ENCODE assay signal across 9 mouse cellular contexts in the genomic region with DNA sequence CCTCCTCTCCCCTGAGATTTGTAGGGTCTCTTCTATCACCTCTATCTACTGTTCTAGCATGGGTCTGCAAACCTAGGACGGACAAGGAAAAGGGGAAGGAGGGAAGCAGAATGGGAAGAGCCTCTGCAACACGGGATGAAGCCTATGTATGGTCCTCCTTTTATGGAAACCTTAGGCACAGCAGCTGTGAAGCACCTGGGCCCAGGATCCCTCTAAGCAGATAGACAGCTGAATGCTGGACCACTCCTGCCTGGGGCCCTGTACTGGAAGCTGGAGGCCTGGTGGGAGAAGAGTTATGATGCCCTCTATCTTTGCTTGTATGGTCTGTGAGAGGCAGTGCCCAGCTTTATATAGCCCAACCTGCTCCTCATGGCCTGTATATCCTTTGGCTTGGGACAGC. TPM values are rescaled to one million over a fixed set of nuclear protein-coding genes. Genes with fewer than 3 reads are reported as not detected.
A peak's percentile ranks its signal among the peaks of the same experiment; 100 is the strongest.
DNase-seq lines count a peak whose midpoint lies in the region; ATAC-seq and TF ChIP-seq lines count a peak whose summit lies in the region.
"Had no signal": no experiment of that assay in that cellular context is flagged by ENCODE, and none has a peak within 500 bp of the region (broad histone marks: within the 10 kb centered on the region; RNA-seq: fewer than 3 reads in every experiment).

No protein-coding gene starts in this region.

- no peak for DNase-seq in heart, postnatal 4 days
- DNase-seq in embryonic facial prominence, embryonic 10.5 days (ENCODE audit: low spot score): peak; percentile 48
- DNase-seq in hindbrain, embryonic 14.5 days (ENCODE audit: low spot score): no peak
- DNase-seq in midbrain, postnatal 0 days (ENCODE audit: low spot score): no peak
- no peak for DNase-seq in layer of hippocampus, postnatal 25 days (ENCODE audit: extremely low spot score in 1 of 2, low spot score in 1 of 2)
- DNase-seq in thymus, postnatal 0 days (ENCODE audit: low spot score): no peak
- DNase-seq in thymus, postnatal 10 days (ENCODE audit: low spot score in 2 of 2): no peak

- H3K36me3 ChIP-seq in heart, embryonic 15.5 days: peaks cover 36% of the 10 kb centered on the region; the same call in 1 of the 2 replicates
- H3K36me3 ChIP-seq in embryonic facial prominence, embryonic 10.5 days (replicated peaks): peaks cover 40% of the 10 kb centered on the region
- peaks cover 3% of the 10 kb centered on the region; the same call in 1 of the 2 replicates for H3K36me3 ChIP-seq in hindbrain, embryonic 14.5 days (replicated peaks; ENCODE audit: control insufficient read depth, insufficient read depth)
- H3K36me3 ChIP-seq in midbrain, postnatal 0 days (ENCODE audit: insufficient read depth, low read length): peaks cover 6% of the 10 kb centered on the region; the same call in 1 of the 2 replicates

- H3K27ac ChIP-seq in heart, embryonic 15.5 days: peak overlapping the region; percentile 56
- peak overlapping the region; percentile 96 for H3K27ac ChIP-seq in embryonic facial prominence, embryonic 10.5 days (replicated peaks)
- H3K27ac ChIP-seq in hindbrain, embryonic 14.5 days: peak overlapping the region; percentile 98
- H3K27ac ChIP-seq in midbrain, postnatal 0 days (ENCODE audit: low read depth, low read length): peak overlapping the region; percentile 97

- H3K4me1 ChIP-seq in heart, embryonic 15.5 days (replicated peaks): peaks cover 53% of the 10 kb centered on the region
- H3K4me1 ChIP-seq in embryonic facial prominence, embryonic 10.5 days: peaks cover 99% of the 10 kb centered on the region
- H3K4me1 ChIP-seq in hindbrain, embryonic 14.5 days (replicated peaks; ENCODE audit: control insufficient read depth, insufficient read depth, low read length): peaks cover 94% of the 10 kb centered on the region
- H3K4me1 ChIP-seq in midbrain, postnatal 0 days (ENCODE audit: insufficient read depth, low read length): peaks cover 49% of the 10 kb centered on the region

- H3K4me2 ChIP-seq in heart, embryonic 15.5 days: peak overlapping the region; percentile 56
- peak overlapping the region; percentile 46 for H3K4me2 ChIP-seq in hindbrain, embryonic 14.5 days (replicated peaks)
- peak overlapping the region; percentile 51 for H3K4me2 ChIP-seq in midbrain, postnatal 0 days (ENCODE audit: low read depth, low read length, poor library complexity, severe bottlenecking)

- 0 out of 2 replicates have a peak overlapping the region, but pooled peaks have one; percentile 36 for H3K9ac ChIP-seq in heart, embryonic 15.5 days
- H3K9ac ChIP-seq in hindbrain, embryonic 14.5 days: peak overlapping the region; percentile 58
- peak overlapping the region; percentile 53 for H3K9ac ChIP-seq in midbrain, postnatal 0 days (replicated peaks; ENCODE audit: low read length, poor library complexity, severe bottlenecking)

- 25% methylated on average over 2 of the region's 2 CpGs for WGBS in heart, embryonic 15.5 days
- 10% methylated on average over 2 of the region's 2 CpGs for WGBS in embryonic facial prominence, embryonic 10.5 days
- WGBS in hindbrain, embryonic 14.5 days: 8% methylated on average over 2 of the region's 2 CpGs
- 4% methylated on average over 2 of the region's 2 CpGs for WGBS in midbrain, postnatal 0 days

- H3K9me3 ChIP-seq in heart, embryonic 15.5 days (replicated peaks): no peaks in the 10 kb centered on the region
- H3K9me3 ChIP-seq in embryonic facial prominence, embryonic 10.5 days: no peaks in the 10 kb centered on the region
- no peaks in the 10 kb centered on the region for H3K9me3 ChIP-seq in hindbrain, embryonic 14.5 days (ENCODE audit: control insufficient read depth, low read length)
- no peaks in the 10 kb centered on the region for H3K9me3 ChIP-seq in midbrain, postnatal 0 days (ENCODE audit: low read length)

- no peak for ATAC-seq in heart, embryonic 15.5 days (replicated peaks; ENCODE audit: insufficient number of reproducible peaks, insufficient read depth, low FRiP score, low read depth)
- no peak for ATAC-seq in hindbrain, embryonic 14.5 days (ENCODE audit: low FRiP score)
- no peak for ATAC-seq in midbrain, postnatal 0 days (ENCODE audit: low FRiP score)

- H3K4me3 ChIP-seq in heart, embryonic 15.5 days: peak overlapping the region; percentile 30
- H3K4me3 ChIP-seq in embryonic facial prominence, embryonic 10.5 days: peak overlapping the region; percentile 45
- H3K4me3 ChIP-seq in hindbrain, embryonic 14.5 days (replicated peaks; ENCODE audit: low read length): 0 out of 2 replicates have a peak overlapping the region, but pooled peaks have one; percentile 12
- peak overlapping the region; percentile 16; the same call in 1 of the 2 replicates for H3K4me3 ChIP-seq in midbrain, postnatal 0 days (ENCODE audit: low read depth, low read length)

- no peak; the same call in 1 of the 2 replicates for TF ChIP-seq CTCF in midbrain, postnatal 0 days (IDR thresholded peaks at IDR 0.05)

- no peaks in the 10 kb centered on the region for H3K27me3 ChIP-seq in heart, embryonic 15.5 days
- 0 out of 2 replicates have a peak, but pooled peaks cover 4% of the 10 kb centered on the region for H3K27me3 ChIP-seq in embryonic facial prominence, embryonic 10.5 days (replicated peaks; ENCODE audit: low read depth, poor library complexity, severe bottlenecking)
- H3K27me3 ChIP-seq in hindbrain, embryonic 14.5 days (ENCODE audit: control insufficient read depth, insufficient read depth, low read length): no peaks in the 10 kb centered on the region
- no peaks in the 10 kb centered on the region for H3K27me3 ChIP-seq in midbrain, postnatal 0 days (ENCODE audit: insufficient read depth, low read length)

RNA-seq across cellular contexts. Expression of gene Gpr84, which starts 9.9 kb away (rescaled TPM):
- 0.11 and 0.25 TPM in 2 replicates for polyA plus RNA-seq in heart, embryonic 15.5 days (2015; fragmentation: Nextera tagmentation; extraction: Ambion mirVana)
- not detected for total RNA-seq in heart, postnatal 4 days (2021)
- polyA plus RNA-seq in embryonic facial prominence, embryonic 10.5 days (2016; fragmentation: Nextera tagmentation; extraction: Ambion mirVana): 0.16 and 0.29 TPM in 2 replicates
- polyA plus RNA-seq in hindbrain, embryonic 14.5 days (2014; fragmentation: Nextera tagmentation; extraction: Ambion mirVana): 0.12 and 0.39 TPM in 2 replicates
- total RNA-seq in midbrain, postnatal 0 days (2014; rRNA removed): 0.27 TPM in 1 of 2 replicates, not detected in the other
- polyA plus RNA-seq in midbrain, postnatal 0 days (2015; fragmentation: Nextera tagmentation; extraction: Ambion mirVana): 0.29 and 0.37 TPM in 2 replicates
- 1 to 10 TPM in 1 of 2 experiments, under 1 TPM in 1; 0.66 to 1.1 TPM for total RNA-seq in layer of hippocampus, postnatal 25 days (2021)
- polyA plus RNA-seq in thymus, postnatal 0 days (2015; fragmentation: Nextera tagmentation; extraction: Ambion mirVana): 0.06 TPM in 1 of 2 replicates, not detected in the other
- total RNA-seq: heart, adult 18-20 months had no signal

RNA-seq across cellular contexts. Expression of gene Copz1, which starts 28.0 kb away (rescaled TPM):
- 145 and 168 TPM in 2 replicates for polyA plus RNA-seq in heart, embryonic 15.5 days (2015; fragmentation: Nextera tagmentation; extraction: Ambion mirVana)
- 10 to 100 TPM; 88.7 to 91.2 TPM for total RNA-seq in heart, postnatal 4 days (2021)
- polyA plus RNA-seq in embryonic facial prominence, embryonic 10.5 days (2016; fragmentation: Nextera tagmentation; extraction: Ambion mirVana): 281 and 285 TPM in 2 replicates
- 214 and 220 TPM in 2 replicates for polyA plus RNA-seq in hindbrain, embryonic 14.5 days (2014; fragmentation: Nextera tagmentation; extraction: Ambion mirVana)
- total RNA-seq in midbrain, postnatal 0 days (2014; rRNA removed): 127 and 151 TPM in 2 replicates
- 178 and 184 TPM in 2 replicates for polyA plus RNA-seq in midbrain, postnatal 0 days (2015; fragmentation: Nextera tagmentation; extraction: Ambion mirVana)
- total RNA-seq in layer of hippocampus, postnatal 25 days (2021): 100 to 1,000 TPM; 101 to 105 TPM
- polyA plus RNA-seq in thymus, postnatal 0 days (2015; fragmentation: Nextera tagmentation; extraction: Ambion mirVana): 188 and 210 TPM in 2 replicates

RNA-seq across cellular contexts. Expression of gene Zfp385a, which starts 39.3 kb away (rescaled TPM):
- 5.9 and 10.5 TPM in 2 replicates for polyA plus RNA-seq in heart, embryonic 15.5 days (2015; fragmentation: Nextera tagmentation; extraction: Ambion mirVana)
- 10 to 100 TPM; 21.9 to 22.0 TPM for total RNA-seq in heart, postnatal 4 days (2021)
- 22.1 and 22.7 TPM in 2 replicates for polyA plus RNA-seq in embryonic facial prominence, embryonic 10.5 days (2016; fragmentation: Nextera tagmentation; extraction: Ambion mirVana)
- polyA plus RNA-seq in hindbrain, embryonic 14.5 days (2014; fragmentation: Nextera tagmentation; extraction: Ambion mirVana): 25.7 and 25.9 TPM in 2 replicates
- total RNA-seq in midbrain, postnatal 0 days (2014; rRNA removed): 22.0 and 26.5 TPM in 2 replicates
- 26.9 and 28.8 TPM in 2 replicates for polyA plus RNA-seq in midbrain, postnatal 0 days (2015; fragmentation: Nextera tagmentation; extraction: Ambion mirVana)
- total RNA-seq in layer of hippocampus, postnatal 25 days (2021): 10 to 100 TPM; 40.7 to 45.0 TPM
- polyA plus RNA-seq in thymus, postnatal 0 days (2015; fragmentation: Nextera tagmentation; extraction: Ambion mirVana): 5.0 and 6.0 TPM in 2 replicates

RNA-seq across cellular contexts. Expression of gene Nfe2, which starts 42.4 kb away (rescaled TPM):
- 1.9 and 5.0 TPM in 2 replicates for polyA plus RNA-seq in heart, embryonic 15.5 days (2015; fragmentation: Nextera tagmentation; extraction: Ambion mirVana)
- 1 to 10 TPM; 1.0 to 1.1 TPM for total RNA-seq in heart, postnatal 4 days (2021)
- polyA plus RNA-seq in embryonic facial prominence, embryonic 10.5 days (2016; fragmentation: Nextera tagmentation; extraction: Ambion mirVana): 4.7 and 5.9 TPM in 2 replicates
- polyA plus RNA-seq in hindbrain, embryonic 14.5 days (2014; fragmentation: Nextera tagmentation; extraction: Ambion mirVana): 0.90 and 1.1 TPM in 2 replicates
- total RNA-seq in midbrain, postnatal 0 days (2014; rRNA removed): 0.99 and 3.2 TPM in 2 replicates
- 0.26 and 0.32 TPM in 2 replicates for polyA plus RNA-seq in midbrain, postnatal 0 days (2015; fragmentation: Nextera tagmentation; extraction: Ambion mirVana)
- total RNA-seq in layer of hippocampus, postnatal 25 days (2021): not detected
- 8.0 and 9.1 TPM in 2 replicates for polyA plus RNA-seq in thymus, postnatal 0 days (2015; fragmentation: Nextera tagmentation; extraction: Ambion mirVana)
